Mouse (Mus musculus) midbrain, postnatal 0 days (tissue): Measurements from ENCODE around the gene Tmbim4. TPM values are rescaled to one million over a fixed set of nuclear protein-coding genes. Genes with fewer than 3 reads are reported as not detected.

Source experiments
- ATAC-seq: fragments of 200-750 bp; cut with Nextera tagmentation; 2 replicates; pipeline ENCODE4 v1.8.0; 2017; ENCODE audit warnings: moderate number of reproducible peaks, mild to moderate bottlenecking, moderate TSS enrichment, moderate library complexity; ENCODE audit not compliant: low FRiP score
- DNase-seq: peaks from one replicate; pipeline ENCODE4 v3.0.0-alpha.2; 2015; ENCODE audit warnings: low spot score
- H3K27ac ChIP-seq: fragments of 300-500 bp; sonication (generic); 2 replicates; pipeline ENCODE4 v1.5.1; 2014; ENCODE audit warnings: low read depth, mild to moderate bottlenecking, low read length, mixed read lengths
- H3K27me3 ChIP-seq: fragments of 300-500 bp; sonication (generic); 2 replicates; pipeline ENCODE4 v1.6.1; 2014; ENCODE audit warnings: low read length, control low read depth, mixed read lengths; ENCODE audit not compliant: insufficient read depth
- H3K36me3 ChIP-seq: fragments of 300-500 bp; sonication (generic); 2 replicates; pipeline ENCODE4 v1.6.1; 2014; ENCODE audit warnings: low read length, control low read depth, mixed read lengths; ENCODE audit not compliant: insufficient read depth
- H3K4me1 ChIP-seq: fragments of 300-500 bp; sonication (generic); 2 replicates; pipeline ENCODE4 v1.6.1; 2014; ENCODE audit warnings: mild to moderate bottlenecking, control low read depth, antibody characterized with exemption, low read length, mixed read lengths; ENCODE audit not compliant: insufficient read depth
- H3K4me2 ChIP-seq: fragments of 300-500 bp; sonication (generic); 2 replicates; pipeline ENCODE4 v1.6.1; 2014; ENCODE audit warnings: low read depth, mild to moderate bottlenecking, low read length, mixed read lengths; ENCODE audit not compliant: poor library complexity, severe bottlenecking
- H3K4me3 ChIP-seq: fragments of 300-500 bp; sonication (generic); 2 replicates; pipeline ENCODE4 v1.5.1; 2014; ENCODE audit warnings: low read depth, mild to moderate bottlenecking, low read length, moderate library complexity
- H3K9ac ChIP-seq: fragments of 300-500 bp; sonication (generic); replicated peaks from 2 replicates; pipeline ENCODE4 v1.6.1; 2014; ENCODE audit warnings: mild to moderate bottlenecking, low read length, moderate library complexity, mixed read lengths; ENCODE audit not compliant: poor library complexity, severe bottlenecking
- H3K9me3 ChIP-seq: fragments of 300-500 bp; sonication (generic); 2 replicates; pipeline ENCODE4 v1.6.1; 2016; ENCODE audit warnings: low read length, control low read depth
- CTCF ChIP-seq: IDR thresholded peaks from 2 replicates; pipeline ENCODE4 v1.5.1; 2016; ENCODE audit warnings: antibody characterized with exemption, mild to moderate bottlenecking
- WGBS: fragments of 180-500 bp; shearing (Covaris S2); extraction: QIAGEN DNeasy Blood & Tissue Kit; methylation state at CpG from one replicate; pipeline ENCODE4 v1.1.7; 2014; 5-methylcytosine and 5-hydroxymethylcytosine counted together
- polyA plus RNA-seq: library from polyadenylated mRNA; unstranded; fragments of >200 nt; fragmentation: Nextera tagmentation; extraction: Ambion mirVana; gene quantifications from 2 replicates; pipeline ENCODE4 v1.2.1, GENCODE M21; 2015
- total RNA-seq: library from RNA; depleted of rRNA; stranded (reverse); fragments of >200 nt; gene quantifications from 2 replicates; pipeline ENCODE4 v1.2.3, GENCODE M21; 2014

Gene Tmbim4
- total and polyA plus RNA-seq, 2 experiments from 2014 or later: 70.6 to 109 TPM

DNA sequence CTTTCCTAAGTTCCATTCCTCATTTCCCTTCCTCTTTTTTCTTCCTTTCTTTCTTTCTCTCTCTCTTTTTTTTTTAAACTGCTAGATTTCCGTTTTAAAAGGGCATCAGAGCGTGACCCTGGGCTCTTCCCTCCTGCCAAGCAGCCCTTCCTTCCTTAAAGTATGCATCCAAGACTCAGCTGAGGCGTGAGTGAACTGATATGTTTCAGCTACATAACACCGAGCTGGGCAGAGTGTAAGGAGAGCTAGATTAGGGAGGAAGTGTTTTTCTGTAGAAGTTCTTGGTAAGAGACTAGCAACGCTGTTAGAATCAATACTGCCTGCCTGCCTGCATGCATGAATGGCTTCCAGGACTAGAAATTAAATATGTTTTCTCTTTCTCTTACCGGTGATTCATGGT lies 11.6 kb upstream of the Tmbim4 start:
- Histone ChIP-seq H3K27me3 (no peaks in the 10 kb centered on the region), H3K9me3 (no peaks in the 10 kb centered on the region), H3K4me1 (no peaks in the 10 kb centered on the region), H3K36me3 (no peaks in the 10 kb centered on the region), H3K4me3 (no peak overlapping the region), H3K9ac (no peak overlapping the region), H3K4me2 (no peak overlapping the region), H3K27ac (no peak overlapping the region)
- no peak for DNase-seq
- ATAC-seq: no peak
- no peak for TF ChIP-seq CTCF
- 21% methylated on average over 6 of the region's 6 CpGs for WGBS

DNA sequence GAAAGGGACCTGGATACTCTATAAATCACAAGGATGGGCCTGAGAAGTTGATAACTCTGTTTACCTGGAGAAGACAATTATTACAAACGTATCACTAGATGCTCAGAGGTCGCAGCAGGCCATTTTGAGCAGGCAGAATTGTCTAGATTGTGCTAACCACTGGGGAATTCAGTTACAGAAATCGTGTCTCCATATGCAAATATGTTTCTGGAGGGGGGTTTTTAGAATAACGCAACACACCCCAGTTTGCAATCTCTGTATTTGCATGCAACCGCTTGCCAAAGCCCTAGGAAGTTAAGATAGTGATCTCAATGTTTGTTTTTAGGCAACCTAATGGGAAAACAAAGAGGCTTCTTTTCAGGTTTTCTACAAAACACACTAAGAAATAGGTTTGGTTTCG lies 10.2 kb upstream of the Tmbim4 start:
- Histone ChIP-seq H3K9me3 (no peaks in the 10 kb centered on the region), H3K27ac (no peak overlapping the region), H3K9ac (no peak overlapping the region), H3K27me3 (no peaks in the 10 kb centered on the region), H3K4me3 (no peak overlapping the region), H3K36me3 (no peaks in the 10 kb centered on the region), H3K4me1 (no peaks in the 10 kb centered on the region), H3K4me2 (no peak overlapping the region)
- WGBS: 87% methylated on average over 6 of the region's 6 CpGs
- ATAC-seq (no peak), DNase-seq (no peak)
- TF ChIP-seq CTCF: no peak

DNA sequence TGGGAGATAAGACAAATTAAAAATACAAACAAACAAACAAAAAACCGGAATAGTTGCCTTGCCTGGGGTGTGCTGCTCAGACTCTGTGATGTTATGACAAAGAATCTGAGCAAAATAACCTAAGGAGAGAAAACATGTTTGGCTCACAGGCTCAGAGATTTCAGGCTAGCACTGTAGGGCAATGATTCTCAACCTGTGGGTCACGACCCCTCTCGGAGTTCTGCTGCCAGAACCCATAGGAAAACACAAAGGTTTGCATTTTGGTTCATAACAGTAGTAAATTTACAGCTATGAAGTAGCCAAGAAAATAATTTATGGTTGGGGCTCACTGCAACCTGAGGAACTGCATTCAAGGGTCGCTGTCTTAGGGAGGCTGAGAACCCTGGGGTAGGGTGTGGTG lies 9.1 kb upstream of the Tmbim4 start:
- H3K4me1 ChIP-seq: no peaks in the 10 kb centered on the region
- H3K4me2 ChIP-seq: no peak overlapping the region
- H3K27ac ChIP-seq: no peak overlapping the region

DNA sequence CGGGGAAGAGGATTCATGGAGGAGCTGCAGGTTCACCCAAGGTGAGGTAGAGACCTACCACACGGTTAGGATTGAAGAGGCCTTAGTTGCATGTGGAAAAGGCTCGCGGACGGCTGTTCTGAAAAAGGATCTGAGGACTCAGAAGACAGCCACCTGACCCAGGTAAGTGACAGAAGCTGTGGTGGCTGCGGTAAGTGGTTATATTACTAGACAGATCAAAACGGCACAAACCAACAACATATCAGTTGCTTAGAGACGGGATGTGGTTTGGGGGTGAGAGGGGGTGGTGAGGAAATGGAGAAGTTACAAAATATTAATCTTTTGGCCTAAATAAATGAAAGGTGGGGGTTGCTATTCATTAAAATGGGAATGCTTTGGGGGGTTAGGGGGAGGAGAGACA lies 8.1 kb upstream of the Tmbim4 start:
- H3K4me3 ChIP-seq: no peak overlapping the region
- DNase-seq (no peak), ATAC-seq (no peak)
- H3K4me2 ChIP-seq: no peak overlapping the region
- no peak overlapping the region for H3K9ac ChIP-seq
- H3K27me3 ChIP-seq: no peaks in the 10 kb centered on the region
- no peak for TF ChIP-seq CTCF
- no peaks in the 10 kb centered on the region for H3K4me1 ChIP-seq
- WGBS: 97% methylated on average over 8 of the region's 8 CpGs
- no peak overlapping the region for H3K27ac ChIP-seq
- no peaks in the 10 kb centered on the region for H3K9me3 ChIP-seq
- no peaks in the 10 kb centered on the region for H3K36me3 ChIP-seq

More for the DNA sequence above, 9.1 kb upstream of the Tmbim4 start:
- ATAC-seq (no peak), DNase-seq (no peak)
- Histone ChIP-seq H3K9me3 (no peaks in the 10 kb centered on the region), H3K27me3 (no peaks in the 10 kb centered on the region), H3K36me3 (no peaks in the 10 kb centered on the region), H3K4me3 (no peak overlapping the region), H3K9ac (no peak overlapping the region)
- WGBS: 92% methylated on average over 4 of the region's 4 CpGs
- TF ChIP-seq CTCF: no peak

DNA sequence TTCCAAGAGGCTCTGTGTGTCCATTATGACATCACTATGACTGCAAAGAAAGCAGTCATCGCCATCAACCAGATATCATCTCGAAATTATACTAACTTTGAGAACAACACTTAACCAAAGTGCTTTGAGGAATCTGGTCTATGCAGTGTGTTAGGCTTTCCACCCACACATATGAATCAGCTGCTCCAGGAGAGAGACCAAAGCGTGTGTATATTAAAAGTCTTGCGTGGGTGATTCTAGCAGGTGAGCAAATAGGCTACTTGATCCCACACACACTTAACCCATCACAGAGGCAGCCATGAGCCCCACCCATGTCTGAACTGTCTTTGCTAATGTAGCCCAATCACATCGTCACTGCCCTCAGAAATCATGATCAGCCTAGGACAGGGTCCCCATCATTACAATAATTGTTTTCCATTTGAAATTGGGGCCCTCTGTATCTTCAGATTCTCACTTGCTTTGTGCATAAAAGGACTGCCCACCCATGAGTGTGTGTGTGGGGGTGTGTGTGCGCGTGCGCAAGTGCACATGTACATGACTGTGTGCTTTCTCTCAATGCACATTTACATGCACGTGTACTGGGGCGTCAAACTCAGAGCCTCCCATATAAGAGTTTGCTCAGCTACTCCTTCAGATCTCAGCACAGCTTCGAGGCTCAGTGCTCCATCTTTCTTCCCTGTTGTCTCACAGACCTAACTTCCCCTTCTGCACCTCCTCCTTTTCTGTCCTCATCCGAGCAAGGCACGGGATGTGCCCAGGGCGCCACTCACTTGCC lies 4.1 kb upstream of the Tmbim4 start:
- H3K9ac ChIP-seq: no peak overlapping the region
- H3K4me3 ChIP-seq: no peak overlapping the region
- ATAC-seq (no peak), DNase-seq (no peak)
- peaks cover 10% of the 10 kb centered on the region; the same call in 1 of the 2 replicates for H3K27me3 ChIP-seq
- WGBS: 82% methylated on average over 14 of the region's 14 CpGs
- no peaks in the 10 kb centered on the region for H3K4me1 ChIP-seq
- H3K4me2 ChIP-seq: no peak overlapping the region
- H3K9me3 ChIP-seq: no peaks in the 10 kb centered on the region
- H3K36me3 ChIP-seq: no peaks in the 10 kb centered on the region
- H3K27ac ChIP-seq: no peak overlapping the region
- no peak for TF ChIP-seq CTCF

DNA sequence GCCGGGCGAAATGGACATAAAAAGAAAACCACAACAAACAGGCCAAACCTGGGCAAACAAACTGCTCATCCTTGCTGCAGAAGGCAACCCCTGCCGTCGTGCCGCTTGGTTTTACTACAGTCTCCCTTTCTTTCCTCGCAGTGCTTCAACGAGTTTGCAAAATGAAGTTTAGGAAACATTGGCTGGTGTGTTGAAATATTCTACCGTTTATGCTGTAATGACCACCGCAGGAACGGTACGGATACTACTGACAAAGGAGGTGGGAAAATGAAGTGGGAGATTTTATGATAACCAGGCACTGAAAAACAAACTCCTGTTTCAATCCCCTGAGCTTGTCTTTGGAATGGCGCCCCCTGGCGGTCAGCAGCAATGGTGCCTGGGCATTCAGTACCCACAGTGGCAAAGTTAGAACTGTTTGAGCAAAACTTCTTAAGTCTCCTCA lies 592 bp downstream of the Tmbim4 start, which contains the start of gene Irak3:
TSS of gene Irak3 (minus strand) at position 170 of the 442 bp plus-strand sequence.
- 3% methylated on average over 13 of the region's 13 CpGs for whole genome bisulfite sequencing
- ATAC-seq (0 out of 2 replicates have a peak, but pooled peaks have one; percentile 41), DNase-seq (peak; percentile 76)
- Histone ChIP-seq H3K4me3 (peak within 1 kb of the TSS; percentile 33), H3K9me3 (no peaks in the 10 kb centered on the region), H3K36me3 (no peaks in the 10 kb centered on the region), H3K9ac (0 out of 2 replicates have a peak within 1 kb of the TSS, but pooled peaks have one; percentile 13), H3K4me2 (peak within 1 kb of the TSS; percentile 53), H3K27me3 (peaks cover 10% of the 10 kb centered on the region; the same call in 1 of the 2 replicates), H3K27ac (no peak within 1 kb of the TSS), H3K4me1 (no peaks in the 10 kb centered on the region)
- TF ChIP-seq CTCF: peak; percentile 94
